In genomic region chr11:113284951-113285741, GRCm38 (mm10) we compare ENCODE assay signal across 11 mouse cellular contexts.
DNase-seq lines count a peak whose midpoint lies in the region; ATAC-seq and TF ChIP-seq lines count a peak whose summit lies in the region.
"Had no signal": no experiment of that assay in that cellular context is flagged by ENCODE, and none has a peak within 500 bp of the region (broad histone marks: within the 10 kb centered on the region; RNA-seq: fewer than 3 reads in every experiment).

No protein-coding gene starts in this region.

- peak; percentile 64 for DNase-seq in intestine, embryonic 14.5 days (ENCODE audit: low spot score)
- DNase-seq in urinary bladder, postnatal 14 days (ENCODE audit: low spot score) = peak; percentile 29
- DNase-seq in urinary bladder, postnatal 25 days (ENCODE audit: low spot score) = no peak
- peak; percentile 39 for DNase-seq in hindbrain, postnatal 0 days (ENCODE audit: low spot score)
- no peak for DNase-seq in cerebellum, adult 11-12 months
- DNase-seq in urinary bladder, adult 2 months (ENCODE audit: low spot score) = no peak
- DNase-seq in kidney, postnatal 10 days = no peak
- DNase-seq: left cerebral cortex, postnatal 4 days; lung, embryonic 14.5 days; thymus, postnatal 4 days had no signal

- no peaks in the 10 kb centered on the region for H3K27me3 ChIP-seq in intestine, embryonic 14.5 days (replicated peaks; ENCODE audit: control insufficient read depth, insufficient read depth, low read length)
- no peaks in the 10 kb centered on the region for H3K27me3 ChIP-seq in intestine, embryonic 16.5 days (replicated peaks; ENCODE audit: control insufficient read depth, insufficient read depth, low read length)
- H3K27me3 ChIP-seq in hindbrain, postnatal 0 days (ENCODE audit: insufficient read depth, low read length) = no peaks in the 10 kb centered on the region

- no peak overlapping the region for H3K27ac ChIP-seq in intestine, embryonic 14.5 days (ENCODE audit: low read depth)
- no peak overlapping the region for H3K27ac ChIP-seq in intestine, embryonic 16.5 days (ENCODE audit: low read length)
- H3K27ac ChIP-seq in hindbrain, postnatal 0 days = peak overlapping the region; percentile 20; the same call in 1 of the 2 replicates

- H3K9me3 ChIP-seq in intestine, embryonic 14.5 days (ENCODE audit: control insufficient read depth, low read length) = no peaks in the 10 kb centered on the region
- no peaks in the 10 kb centered on the region for H3K9me3 ChIP-seq in intestine, embryonic 16.5 days (ENCODE audit: control insufficient read depth, low read length)
- no peaks in the 10 kb centered on the region for H3K9me3 ChIP-seq in hindbrain, postnatal 0 days (ENCODE audit: low read length)

- no peak for ATAC-seq in intestine, embryonic 14.5 days (replicated peaks; ENCODE audit: low FRiP score, low TSS enrichment, low read depth)
- ATAC-seq in intestine, embryonic 16.5 days = no peak
- ATAC-seq in hindbrain, postnatal 0 days = peak; percentile 61

- TF ChIP-seq CTCF in hindbrain, postnatal 0 days (IDR thresholded peaks at IDR 0.05; ENCODE audit: low read depth) = no peak

- no peak overlapping the region for H3K9ac ChIP-seq in intestine, embryonic 14.5 days (ENCODE audit: low read length)
- no peak overlapping the region for H3K9ac ChIP-seq in intestine, embryonic 16.5 days (ENCODE audit: low read depth, low read length)
- H3K9ac ChIP-seq in hindbrain, postnatal 0 days (replicated peaks; ENCODE audit: low read length) = no peak overlapping the region
- H3K9ac ChIP-seq: lung, embryonic 14.5 days had no signal

- no peak overlapping the region for H3K4me2 ChIP-seq in intestine, embryonic 14.5 days (ENCODE audit: low read length)
- H3K4me2 ChIP-seq in intestine, embryonic 16.5 days (ENCODE audit: low read depth, low read length) = no peak overlapping the region
- H3K4me2 ChIP-seq in hindbrain, postnatal 0 days (ENCODE audit: low read depth, low read length) = peak overlapping the region; percentile 35
- H3K4me2 ChIP-seq: lung, embryonic 14.5 days had no signal

- H3K4me1 ChIP-seq in intestine, embryonic 14.5 days (replicated peaks; ENCODE audit: control insufficient read depth, insufficient read depth, low read length) = no peaks in the 10 kb centered on the region; the same call in 1 of the 2 replicates
- peaks cover 17% of the 10 kb centered on the region for H3K4me1 ChIP-seq in intestine, embryonic 16.5 days (ENCODE audit: control insufficient read depth, insufficient read depth, low read length)
- H3K4me1 ChIP-seq in hindbrain, postnatal 0 days (ENCODE audit: insufficient read depth, low read length) = peaks cover 7% of the 10 kb centered on the region; the same call in 1 of the 2 replicates

- H3K36me3 ChIP-seq in intestine, embryonic 14.5 days (ENCODE audit: control insufficient read depth, insufficient read depth, low read length) = no peaks in the 10 kb centered on the region
- H3K36me3 ChIP-seq in intestine, embryonic 16.5 days (ENCODE audit: control insufficient read depth, insufficient read depth, low read length) = no peaks in the 10 kb centered on the region
- H3K36me3 ChIP-seq in hindbrain, postnatal 0 days (ENCODE audit: insufficient read depth, low read length) = no peaks in the 10 kb centered on the region

- H3K4me3 ChIP-seq in intestine, embryonic 14.5 days (ENCODE audit: low read depth, low read length) = no peak overlapping the region
- H3K4me3 ChIP-seq in intestine, embryonic 16.5 days (ENCODE audit: low read length) = no peak overlapping the region
- no peak overlapping the region for H3K4me3 ChIP-seq in hindbrain, postnatal 0 days (ENCODE audit: low read length)

- 77% methylated on average over 27 of the region's 27 CpGs for WGBS in intestine, embryonic 14.5 days
- WGBS in intestine, embryonic 16.5 days = 76% methylated on average over 27 of the region's 27 CpGs
- WGBS in hindbrain, postnatal 0 days = 39% methylated on average over 27 of the region's 27 CpGs

Comparison
In these comparisons a context has a peak if more than half of its experiments do, and no peak if none do; other contexts are left out.
1. DNase-seq: peak in intestine, embryonic 14.5 days (single experiment), urinary bladder, postnatal 14 days (single experiment) and hindbrain, postnatal 0 days (single experiment); none in urinary bladder, postnatal 25 days (single experiment), cerebellum, adult 11-12 months (single experiment), urinary bladder, adult 2 months (single experiment) and kidney, postnatal 10 days (single experiment).